Mouse (Mus musculus): Measurements from ENCODE around the gene Dnajc6.

GRCm38 (mm10) chr4:101635596-101635995 lies 139.1 kb downstream of the Dnajc6 start:
- no peak for TF ChIP-seq TAL1 (IDR thresholded peaks at IDR 0.05; ENCODE audit: low read length)
- no peak for TF ChIP-seq GATA1 (IDR thresholded peaks at IDR 0.05; ENCODE audit: low read length)
